Mouse (Mus musculus) kidney, postnatal 25 days (tissue): ENCODE results near the gene Ppm1h.
A peak's percentile ranks its signal among the peaks of the same experiment; 100 is the strongest.

Experiments
- DNase-seq, 2 experiments: peaks; one replicate each; pipeline ENCODE4 v3.0.0; 2021; ENCODE audit warnings: mixed read lengths in 2 of 2

Ppm1h gene

GRCm38 (mm10) chr10:122678541-122679436, at the start of gene Ppm1h:
Gene Ppm1h (plus strand): TSS chr10:122678762.
- peak; percentile 89 to 94 for DNase-seq

DNA sequence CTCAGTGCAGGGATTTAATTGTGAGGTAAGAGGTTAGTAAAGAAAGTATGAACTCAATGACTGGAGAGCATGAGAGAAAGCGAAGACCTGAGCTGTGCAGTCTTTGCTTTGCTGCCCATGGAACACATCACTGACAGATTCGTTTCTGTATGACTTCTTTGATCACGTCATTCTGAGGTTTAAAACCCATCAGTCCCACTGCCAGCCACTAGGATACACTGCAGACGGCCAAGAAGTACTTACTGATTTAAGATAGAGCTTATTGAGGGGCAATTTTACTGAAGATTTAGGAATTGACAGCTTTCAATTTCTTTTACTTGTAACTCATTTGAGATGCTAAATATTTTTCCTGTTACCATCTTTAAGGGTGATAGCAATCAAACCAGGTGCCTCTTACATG, 49.6 kb upstream of the Ppm1h start:
- no peak for DNase-seq

- peak in 1 of 2 experiments; percentile 8 for DNase-seq
Measured at GRCm38 (mm10) chr10:122639879-122640278, 38.7 kb upstream of the Ppm1h start.

DNA sequence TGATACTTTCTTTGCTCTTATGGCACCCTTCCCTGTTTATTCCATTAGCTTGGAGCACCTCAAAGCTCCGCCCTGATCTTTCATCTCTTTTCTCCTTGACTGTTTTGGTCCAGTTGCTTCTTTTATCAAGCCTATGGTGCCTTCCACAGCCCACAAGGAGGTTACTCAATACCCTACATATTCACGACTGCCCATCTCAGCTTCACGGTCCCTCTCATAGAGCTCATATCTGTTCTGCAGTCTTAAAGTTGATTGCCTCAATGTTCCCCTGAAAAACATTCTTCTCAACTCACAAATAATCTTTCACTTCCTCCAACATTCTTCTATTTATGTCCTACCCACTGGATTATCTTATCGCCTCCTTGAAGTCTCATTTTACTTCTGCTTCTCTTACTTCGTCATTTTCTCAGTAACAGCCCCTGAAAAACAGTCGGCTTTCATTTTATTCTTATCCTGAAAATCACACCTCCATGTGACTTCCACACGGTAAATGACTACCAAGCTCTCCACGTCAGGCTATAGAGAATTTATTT, 37.2 kb upstream of the Ppm1h start:
- DNase-seq = no peak

- no peak for DNase-seq
Measured at GRCm38 (mm10) chr10:122642125-122642524, 36.4 kb upstream of the Ppm1h start.

GRCm38 (mm10) chr10:122651932-122652331, 26.6 kb upstream of the Ppm1h start:
- DNase-seq = no peak

DNA sequence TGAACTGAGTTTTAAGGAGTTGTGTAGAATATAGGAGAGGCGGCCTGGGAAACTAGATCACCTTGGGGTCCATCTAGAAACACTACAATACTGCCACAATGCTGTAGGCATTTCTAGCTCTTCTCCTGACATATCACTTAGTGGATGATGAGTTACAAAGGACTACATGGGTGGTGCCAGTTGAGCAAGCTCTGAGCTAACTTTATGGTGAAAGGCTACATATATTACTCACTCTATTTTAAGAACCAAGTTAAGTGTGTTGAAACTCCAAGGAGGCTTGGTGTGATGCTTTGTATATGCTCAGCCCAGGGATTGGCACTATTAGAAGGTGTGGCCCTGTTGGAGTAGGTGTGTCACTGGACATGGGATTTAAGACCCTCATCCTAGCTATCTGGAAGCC, 26.0 kb upstream of the Ppm1h start:
- DNase-seq = no peak

DNA sequence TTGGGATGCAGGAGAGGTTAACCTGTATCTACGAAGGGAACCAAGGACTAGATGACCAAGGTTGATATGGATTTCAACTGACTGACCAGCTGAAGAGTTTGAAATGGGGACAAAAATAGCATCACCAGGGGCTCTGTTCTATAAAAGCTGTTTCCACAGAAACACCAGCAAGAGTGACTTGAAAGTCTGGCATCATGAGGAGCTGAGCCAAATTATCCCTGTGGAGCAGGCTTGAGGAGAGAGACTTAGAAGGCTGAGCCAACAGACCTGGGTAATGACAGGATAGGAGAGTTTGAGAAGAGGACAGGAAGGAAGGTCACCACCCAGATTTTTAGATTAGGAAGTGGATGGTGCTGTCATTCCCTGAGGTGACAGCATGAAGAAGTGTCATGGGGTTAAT, 12.9 kb upstream of the Ppm1h start:
- no peak for DNase-seq

DNA sequence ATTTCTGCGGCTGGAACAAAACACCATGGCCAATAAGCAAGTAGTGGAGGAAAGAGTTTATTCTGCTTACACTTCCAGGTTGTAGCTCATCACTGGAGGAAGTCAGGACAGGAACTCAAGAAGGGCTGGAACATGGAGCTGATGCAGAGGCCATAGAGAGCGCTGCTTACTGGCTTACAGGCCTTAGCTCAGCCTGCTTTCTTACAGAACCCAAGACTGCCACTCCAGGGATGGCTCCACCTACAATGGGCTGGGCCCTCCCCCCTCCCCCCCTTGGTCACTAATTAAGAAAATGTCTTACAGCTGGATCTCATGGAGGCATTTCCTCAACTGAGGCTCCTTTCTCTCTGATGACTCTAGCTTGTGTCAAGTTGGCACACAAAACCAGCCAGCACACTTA, 7.3 kb upstream of the Ppm1h start:
- no peak for DNase-seq

GRCm38 (mm10) chr10:122672044-122672443, 6.5 kb upstream of the Ppm1h start:
- DNase-seq = no peak

GRCm38 (mm10) chr10:122679437-122680045, 979 bp downstream of the Ppm1h start:
- DNase-seq = peak; percentile 65 to 76

DNA sequence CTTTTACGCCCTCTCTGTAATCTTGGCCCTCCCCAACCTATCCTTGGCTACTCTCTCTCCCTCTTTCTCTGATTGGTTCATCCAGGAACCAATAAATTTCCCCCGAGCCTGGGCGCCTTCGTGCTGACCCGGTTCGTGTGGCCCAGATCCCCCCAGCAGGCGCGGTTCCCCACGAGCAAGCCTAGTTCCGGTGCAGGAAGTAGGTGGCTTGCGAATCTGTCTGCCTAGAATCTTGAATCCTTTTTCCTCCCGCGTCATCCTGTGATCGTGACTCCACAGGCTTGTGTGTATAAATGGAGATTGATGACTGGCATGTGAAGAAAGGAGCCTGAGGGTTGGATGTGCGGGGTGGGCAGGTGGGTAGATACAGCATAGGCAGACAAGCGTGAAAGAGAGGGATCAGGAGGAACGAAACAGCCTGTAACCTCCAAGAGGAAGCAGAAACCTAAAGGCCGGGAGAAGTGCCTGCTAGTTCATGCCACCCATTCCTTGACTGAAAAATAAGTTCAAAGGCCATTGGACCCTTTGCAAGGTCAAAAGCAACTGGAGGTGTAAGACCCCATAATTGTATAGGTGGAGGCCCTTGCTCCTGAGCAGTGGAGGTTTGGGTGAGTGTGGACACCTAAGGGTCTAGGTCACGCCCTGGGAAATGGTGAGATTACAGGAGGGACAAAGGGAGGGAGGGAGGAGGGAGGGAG, 2.0 kb downstream of the Ppm1h start:
- DNase-seq = peak; percentile 43 to 65

- no peak for DNase-seq
Measured at GRCm38 (mm10) chr10:122681085-122681408, 2.5 kb downstream of the Ppm1h start.

DNA sequence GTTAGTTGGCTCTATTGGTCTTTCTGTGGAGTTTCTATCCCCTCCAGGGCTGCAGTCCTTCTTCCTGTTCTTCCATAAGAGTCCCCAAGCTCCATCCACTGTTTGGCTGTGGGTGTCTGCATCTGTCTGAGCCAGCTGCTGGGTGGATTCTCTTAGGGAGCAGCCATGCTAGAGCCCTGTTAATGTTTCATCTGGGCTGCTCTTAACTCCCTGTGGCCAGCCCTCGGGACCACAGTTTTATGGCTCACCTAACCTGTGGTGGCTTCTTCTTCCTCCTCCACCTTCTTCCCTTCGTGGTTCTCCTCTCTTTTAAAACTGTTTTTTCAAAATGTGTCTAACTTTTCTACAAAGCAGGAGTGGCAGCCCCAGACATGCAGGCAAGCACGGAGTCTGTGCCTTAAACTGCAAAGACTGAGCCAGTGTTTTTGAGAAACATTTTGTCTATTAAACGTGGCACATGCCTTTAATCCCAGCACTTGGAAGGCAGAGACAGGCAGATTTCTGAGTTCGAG, 5.3 kb downstream of the Ppm1h start:
- DNase-seq = no peak

DNA sequence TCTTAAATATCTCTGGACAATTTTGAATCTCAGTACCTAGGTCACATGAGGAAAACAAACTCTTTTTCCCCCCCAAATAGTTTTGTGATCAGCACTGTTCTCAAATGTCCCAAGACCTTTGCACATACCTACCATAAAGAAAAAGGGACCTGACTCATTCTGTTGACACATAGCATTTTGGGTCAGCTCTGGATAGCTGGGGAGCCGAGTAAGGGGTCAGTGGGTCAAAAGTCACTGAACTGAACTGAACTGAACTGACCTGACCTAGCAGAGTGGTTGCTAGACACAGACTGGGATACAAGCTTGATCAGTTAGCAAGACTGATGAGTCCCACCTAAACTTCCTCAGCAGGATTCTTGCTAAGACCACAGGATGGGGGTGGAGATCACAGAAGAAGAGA, 6.7 kb downstream of the Ppm1h start:
- DNase-seq = no peak

DNA sequence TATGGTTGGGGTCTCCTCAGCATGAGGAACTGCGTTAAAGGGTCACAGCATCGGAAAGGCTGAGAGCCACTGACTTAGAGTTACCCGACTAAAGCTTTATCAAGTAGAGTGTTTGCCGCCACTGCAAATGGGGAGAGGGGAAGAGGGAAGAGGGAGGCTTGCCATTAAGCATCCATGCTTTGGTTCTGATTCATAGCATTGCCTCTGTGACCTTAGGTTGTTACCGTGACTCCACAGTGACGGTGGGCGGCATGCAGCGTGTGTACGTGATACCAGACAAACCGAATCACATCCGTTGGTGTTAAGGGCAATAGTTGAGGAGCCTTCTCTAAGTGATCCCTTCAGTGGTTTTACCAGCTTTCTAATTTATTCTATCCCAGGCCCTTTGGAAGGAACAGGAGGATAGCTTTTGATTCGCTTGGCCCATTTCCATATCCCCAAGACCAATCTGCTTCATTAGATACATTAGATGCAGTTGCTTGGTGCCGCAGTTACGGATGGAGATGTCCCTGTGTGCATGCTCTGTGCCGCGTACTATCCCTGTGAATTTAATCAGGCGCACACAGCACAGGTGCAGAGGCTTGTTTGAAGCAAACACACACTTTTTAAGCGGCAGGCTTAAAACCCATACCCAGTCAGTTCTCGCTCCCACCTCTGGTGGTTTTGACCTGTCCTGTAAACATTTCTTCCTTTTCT, 7.4 kb downstream of the Ppm1h start:
- no peak for DNase-seq

GRCm38 (mm10) chr10:122690698-122691097, 12.1 kb downstream of the Ppm1h start:
- DNase-seq = no peak

GRCm38 (mm10) chr10:122693158-122693777, 14.7 kb downstream of the Ppm1h start:
- no peak for DNase-seq

DNA sequence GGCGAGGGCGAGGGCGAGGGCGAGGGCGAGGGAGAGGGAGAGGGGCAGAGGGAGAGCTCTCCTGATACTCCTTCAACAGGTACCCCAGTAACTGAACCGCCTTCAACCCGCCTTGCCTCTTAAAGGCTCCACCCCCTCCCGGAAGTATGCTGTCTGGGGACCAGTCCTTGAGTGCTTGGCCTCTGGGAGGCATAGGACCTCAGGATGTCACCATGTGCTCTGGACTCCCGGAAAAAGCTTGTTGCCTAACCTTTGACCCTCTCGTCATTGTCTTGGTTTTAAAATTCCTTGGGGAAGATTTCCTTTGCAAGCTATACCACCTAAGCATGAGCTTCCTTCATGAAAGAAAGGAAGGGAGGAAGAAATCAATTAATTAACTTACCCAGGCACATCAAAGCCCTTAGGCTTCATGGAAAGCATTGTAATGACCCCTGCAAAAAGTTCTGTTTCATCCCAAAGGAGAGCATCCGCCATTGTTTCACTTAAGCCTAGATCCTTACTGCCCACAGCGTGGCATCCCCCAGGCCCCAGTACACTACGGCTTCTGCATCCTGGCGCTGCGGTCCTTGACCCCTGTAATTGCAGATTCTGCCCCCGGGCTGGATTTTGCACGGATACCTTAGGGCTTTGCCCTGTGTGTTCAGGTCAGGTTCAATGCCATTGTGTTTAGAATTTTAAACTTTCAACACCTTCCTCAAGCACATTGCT, 15.5 kb downstream of the Ppm1h start:
- DNase-seq = no peak

- DNase-seq = no peak
Measured at GRCm38 (mm10) chr10:122696335-122696734, 17.8 kb downstream of the Ppm1h start.

GRCm38 (mm10) chr10:122698347-122698746, 19.8 kb downstream of the Ppm1h start:
- DNase-seq = no peak

DNA sequence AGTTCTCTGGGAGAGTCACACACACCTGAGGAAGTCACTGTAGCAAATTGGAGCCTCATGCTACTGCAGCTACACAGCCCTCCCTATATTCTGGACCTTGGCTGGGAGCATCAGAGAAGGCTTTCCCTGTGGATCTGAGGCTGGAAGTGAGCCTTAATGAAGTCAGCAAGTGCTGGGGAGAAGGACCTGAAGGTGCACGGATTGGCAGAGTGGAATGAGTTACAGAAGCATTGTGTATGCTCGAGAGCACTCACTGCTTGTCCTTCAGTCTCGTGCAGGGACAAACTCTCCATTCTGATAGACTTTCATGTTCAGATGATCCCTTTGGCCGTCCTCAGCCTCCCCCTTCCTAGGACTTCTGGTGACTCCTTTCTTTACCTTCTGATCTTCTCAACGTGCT, 26.3 kb downstream of the Ppm1h start:
- DNase-seq = no peak
